16 mouse cellular contexts compared by ENCODE assay signal in genomic region chr14:23016068-23016611, GRCm38 (mm10).
DNase-seq lines count a peak whose midpoint lies in the region; ATAC-seq and TF ChIP-seq lines count a peak whose summit lies in the region.
"Had no signal": no experiment of that assay in that cellular context is flagged by ENCODE, and none has a peak within 500 bp of the region (broad histone marks: within the 10 kb centered on the region; RNA-seq: fewer than 3 reads in every experiment).

No protein-coding gene starts in this region.

- peak overlapping the region; percentile 27 for H3K4me2 ChIP-seq in forebrain, embryonic 13.5 days
- H3K4me2 ChIP-seq in forebrain, postnatal 0 days (ENCODE audit: low read depth), result no peak overlapping the region
- no peak overlapping the region; the same call in 1 of the 2 replicates for H3K4me2 ChIP-seq in hindbrain, embryonic 12.5 days (replicated peaks)
- peak overlapping the region; percentile 39 for H3K4me2 ChIP-seq in limb, embryonic 13.5 days (replicated peaks)
- H3K4me2 ChIP-seq: embryonic facial prominence, embryonic 13.5 days; midbrain, embryonic 15.5 days had no signal

- peaks cover 20% of the 10 kb centered on the region for H3K4me1 ChIP-seq in forebrain, embryonic 13.5 days
- H3K4me1 ChIP-seq in forebrain, postnatal 0 days (ENCODE audit: insufficient read depth), result peaks cover 7% of the 10 kb centered on the region
- peaks cover 19% of the 10 kb centered on the region for H3K4me1 ChIP-seq in hindbrain, embryonic 12.5 days
- H3K4me1 ChIP-seq in limb, embryonic 13.5 days, result peaks cover 22% of the 10 kb centered on the region

- no peaks in the 10 kb centered on the region for H3K36me3 ChIP-seq in forebrain, embryonic 13.5 days (ENCODE audit: poor library complexity, severe bottlenecking)
- no peaks in the 10 kb centered on the region for H3K36me3 ChIP-seq in forebrain, postnatal 0 days (ENCODE audit: insufficient read depth)
- H3K36me3 ChIP-seq in hindbrain, embryonic 12.5 days, result no peaks in the 10 kb centered on the region
- no peaks in the 10 kb centered on the region for H3K36me3 ChIP-seq in limb, embryonic 13.5 days
- H3K36me3 ChIP-seq: embryonic facial prominence, embryonic 13.5 days; midbrain, embryonic 15.5 days had no signal

- H3K27ac ChIP-seq in forebrain, embryonic 13.5 days, result no peak overlapping the region
- H3K27ac ChIP-seq in forebrain, postnatal 0 days (ENCODE audit: low read depth, low read length), result no peak overlapping the region
- peak overlapping the region; percentile 2 for H3K27ac ChIP-seq in hindbrain, embryonic 12.5 days
- no peak overlapping the region for H3K27ac ChIP-seq in limb, embryonic 13.5 days
- H3K27ac ChIP-seq: layer of hippocampus, adult 2 months; liver, embryonic 14.5 days; midbrain, embryonic 15.5 days had no signal

- ATAC-seq in forebrain, embryonic 13.5 days, result no peak
- no peak for ATAC-seq in forebrain, postnatal 0 days
- ATAC-seq in hindbrain, embryonic 12.5 days (ENCODE audit: low FRiP score), result no peak
- no peak for ATAC-seq in limb, embryonic 13.5 days (ENCODE audit: low FRiP score, low read depth)
- ATAC-seq in megakaryocyte, adult 5-6 weeks (ENCODE audit: poor library complexity, severe bottlenecking), result no peak
- ATAC-seq: inflammation-experienced regulatory T-cells, adult 6 months; midbrain, embryonic 15.5 days had no signal

- no peak for DNase-seq in forebrain, postnatal 0 days
- DNase-seq in kidney, postnatal 4 days, result peak; percentile 8 to 26
- no peak for DNase-seq in kidney, postnatal 36 days
- no peak for DNase-seq in thymus, postnatal 25 days
- DNase-seq: adrenal gland, adult 8-10 months; B cell, adult 2 months; cerebellum, postnatal 36 days had no signal

- H3K9me3 ChIP-seq in forebrain, embryonic 13.5 days (replicated peaks), result no peaks in the 10 kb centered on the region
- H3K9me3 ChIP-seq in forebrain, postnatal 0 days (ENCODE audit: low read length), result no peaks in the 10 kb centered on the region
- no peaks in the 10 kb centered on the region for H3K9me3 ChIP-seq in hindbrain, embryonic 12.5 days (replicated peaks)
- H3K9me3 ChIP-seq in limb, embryonic 13.5 days, result no peaks in the 10 kb centered on the region
- H3K9me3 ChIP-seq: embryonic facial prominence, embryonic 13.5 days; midbrain, embryonic 15.5 days had no signal

- H3K27me3 ChIP-seq in forebrain, embryonic 13.5 days, result no peaks in the 10 kb centered on the region
- no peaks in the 10 kb centered on the region for H3K27me3 ChIP-seq in forebrain, postnatal 0 days (ENCODE audit: insufficient read depth, low read length)
- H3K27me3 ChIP-seq in hindbrain, embryonic 12.5 days, result no peaks in the 10 kb centered on the region
- H3K27me3 ChIP-seq in limb, embryonic 13.5 days, result no peaks in the 10 kb centered on the region
- H3K27me3 ChIP-seq: embryonic facial prominence, embryonic 13.5 days; midbrain, embryonic 15.5 days had no signal

- no peak for TF ChIP-seq CTCF in forebrain, postnatal 0 days (IDR thresholded peaks at IDR 0.05; ENCODE audit: low read depth)

- no peak overlapping the region for H3K9ac ChIP-seq in forebrain, embryonic 13.5 days
- H3K9ac ChIP-seq in forebrain, postnatal 0 days, result no peak overlapping the region
- H3K9ac ChIP-seq in hindbrain, embryonic 12.5 days, result no peak overlapping the region
- no peak overlapping the region for H3K9ac ChIP-seq in limb, embryonic 13.5 days
- H3K9ac ChIP-seq: embryonic facial prominence, embryonic 13.5 days; liver, embryonic 14.5 days; midbrain, embryonic 15.5 days had no signal

- WGBS in forebrain, embryonic 13.5 days, result 33% methylated on average over 1 of the region's 1 CpGs
- WGBS in forebrain, postnatal 0 days, result 17% methylated on average over 1 of the region's 1 CpGs
- 66% methylated on average over 1 of the region's 1 CpGs for WGBS in hindbrain, embryonic 12.5 days
- WGBS in limb, embryonic 13.5 days, result 18% methylated on average over 1 of the region's 1 CpGs

- no peak overlapping the region for H3K4me3 ChIP-seq in forebrain, embryonic 13.5 days
- no peak overlapping the region for H3K4me3 ChIP-seq in forebrain, postnatal 0 days (ENCODE audit: low read depth, low read length)
- H3K4me3 ChIP-seq in hindbrain, embryonic 12.5 days, result no peak overlapping the region
- H3K4me3 ChIP-seq in limb, embryonic 13.5 days, result no peak overlapping the region
- H3K4me3 ChIP-seq: embryonic facial prominence, embryonic 13.5 days; layer of hippocampus, adult 2 months; midbrain, embryonic 15.5 days had no signal

Comparison
In these comparisons a context has a peak if more than half of its experiments do, and no peak if none do; other contexts are left out.
1. H3K4me2 ChIP-seq: peak in forebrain, embryonic 13.5 days (single experiment) and limb, embryonic 13.5 days (single experiment); none in forebrain, postnatal 0 days (single experiment) and hindbrain, embryonic 12.5 days (single experiment).
2. DNase-seq: peak in kidney, postnatal 4 days (2 of 2); none in forebrain, postnatal 0 days (single experiment), kidney, postnatal 36 days (0 of 2) and thymus, postnatal 25 days (single experiment).